Mouse (Mus musculus) testis, adult 2 months (tissue): Measurements from ENCODE around the gene Gm5447. TPM values are rescaled to one million over a fixed set of nuclear protein-coding genes. Genes with fewer than 3 reads are reported as not detected.

ENCODE experiments used
- H3K27ac ChIP-seq: fragments of 200-500 bp; 2 replicates; pipeline ENCODE4 v1.5.1; 2012; ENCODE audit warnings: low read depth, low read length; ENCODE audit not compliant: control insufficient read depth, insufficient read depth
- H3K27me3 ChIP-seq: fragments of 200-500 bp; 2 replicates; pipeline ENCODE4 v1.6.1; 2012; ENCODE audit warnings: mild to moderate bottlenecking, low read length, moderate library complexity; ENCODE audit not compliant: control insufficient read depth, insufficient read depth
- H3K36me3 ChIP-seq: fragments of 200-500 bp; 2 replicates; pipeline ENCODE4 v1.6.1; 2012; ENCODE audit warnings: mild to moderate bottlenecking, low read length; ENCODE audit not compliant: control insufficient read depth, insufficient read depth
- H3K4me1 ChIP-seq: fragments of 200-500 bp; 2 replicates; pipeline ENCODE4 v1.6.1; 2012; ENCODE audit warnings: low read length; ENCODE audit not compliant: control insufficient read depth, insufficient read depth
- H3K4me3 ChIP-seq: fragments of 200-500 bp; 2 replicates; pipeline ENCODE4 v1.5.1; 2012; ENCODE audit warnings: low read depth, mild to moderate bottlenecking, low read length, moderate library complexity, mixed read lengths; ENCODE audit not compliant: control insufficient read depth
- CTCF ChIP-seq: fragments of 200-500 bp; IDR thresholded peaks from 2 replicates; pipeline ENCODE4 v1.5.1; 2012; ENCODE audit warnings: low read depth, mild to moderate bottlenecking, inconsistent platforms, low read length, moderate library complexity; ENCODE audit not compliant: control insufficient read depth, insufficient read depth, insufficient replicate concordance
- POLR2A ChIP-seq: fragments of 200-500 bp; IDR thresholded peaks from 2 replicates; pipeline ENCODE4 v1.6.1; 2012; ENCODE audit warnings: low read depth, mild to moderate bottlenecking, inconsistent platforms, low read length, moderate library complexity; ENCODE audit not compliant: control insufficient read depth
- polyA plus RNA-seq: library from polyadenylated mRNA; depleted of rRNA; stranded (reverse); fragments of >200 nt; gene quantifications from 2 replicates; pipeline ENCODE4 v1.2.3, GENCODE M21; 2012

Gm5447 gene
- polyA plus RNA-seq, 1 experiment, result 0.28 TPM

DNA sequence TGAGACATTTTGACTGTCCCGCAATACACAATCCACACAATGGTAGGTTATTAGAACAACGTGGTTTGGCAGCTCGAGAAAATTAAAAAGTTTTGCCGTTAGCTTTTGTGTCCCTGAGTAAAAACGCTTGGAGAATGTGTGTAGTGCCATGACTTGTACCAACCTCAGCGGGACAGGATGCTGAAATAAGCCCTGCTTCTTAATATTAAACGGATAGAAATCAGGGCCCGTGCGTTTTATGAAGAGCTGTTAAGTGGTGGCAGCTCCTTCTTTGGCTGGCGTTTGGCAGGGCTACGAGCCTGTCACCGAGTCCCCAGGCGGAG, 11.2 kb downstream of the Gm5447 start:
- 0 out of 2 replicates have a peak overlapping the region, but pooled peaks have one; percentile 11 for H3K27ac ChIP-seq
- no peaks in the 10 kb centered on the region for H3K27me3 ChIP-seq
- H3K4me1 ChIP-seq, result peaks cover 2% of the 10 kb centered on the region; the same call in 1 of the 2 replicates
- H3K36me3 ChIP-seq, result no peaks in the 10 kb centered on the region
- H3K4me3 ChIP-seq, result peak overlapping the region; percentile 59
- no peak for TF ChIP-seq POLR2A
- TF ChIP-seq CTCF, result no peak

DNA sequence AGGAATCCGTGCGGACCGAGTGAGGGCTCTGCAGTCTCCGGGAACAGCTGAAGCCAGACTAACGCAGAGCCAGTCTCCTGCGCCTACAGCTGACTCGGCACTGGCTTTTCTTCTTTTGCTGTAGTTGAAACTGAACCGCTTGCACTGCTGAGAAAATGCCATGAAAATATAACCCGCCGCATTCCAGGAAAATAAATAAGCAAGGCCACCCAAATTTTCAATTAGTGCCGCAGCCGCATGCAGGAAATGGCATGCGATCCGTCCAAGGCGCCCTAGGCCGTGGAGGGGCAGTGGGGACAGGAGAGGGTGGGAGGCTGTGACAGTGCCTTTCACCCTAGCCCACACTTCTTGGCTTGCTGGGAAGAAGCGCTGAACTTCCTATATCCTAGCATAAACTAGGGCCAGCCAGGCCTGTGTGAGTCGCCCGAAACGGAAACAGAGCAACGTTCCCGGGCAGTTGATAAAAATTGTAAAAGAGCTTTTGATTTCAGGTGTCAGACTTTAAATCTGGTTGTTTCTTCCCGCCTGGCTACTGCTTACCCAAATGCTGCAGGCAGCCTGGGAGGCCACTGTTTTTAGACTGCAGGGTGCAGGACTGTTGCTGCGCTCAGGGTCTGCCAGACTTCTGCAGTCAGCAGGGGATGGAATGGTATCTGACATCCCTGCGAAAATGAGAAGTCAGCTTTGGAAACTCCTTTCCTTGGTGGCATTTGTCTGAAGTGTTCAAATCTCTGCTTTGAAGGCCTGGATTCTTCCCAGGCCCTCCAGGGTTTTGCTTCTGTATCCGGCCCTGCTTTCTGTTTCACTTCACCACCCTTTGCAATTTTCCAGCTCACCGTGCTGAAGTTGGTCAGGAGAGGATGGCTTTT, 11.8 kb downstream of the Gm5447 start:
- TF ChIP-seq CTCF (no peak), POLR2A (no peak)
- peak overlapping the region; percentile 11; the same call in 1 of the 2 replicates for H3K27ac ChIP-seq

DNA sequence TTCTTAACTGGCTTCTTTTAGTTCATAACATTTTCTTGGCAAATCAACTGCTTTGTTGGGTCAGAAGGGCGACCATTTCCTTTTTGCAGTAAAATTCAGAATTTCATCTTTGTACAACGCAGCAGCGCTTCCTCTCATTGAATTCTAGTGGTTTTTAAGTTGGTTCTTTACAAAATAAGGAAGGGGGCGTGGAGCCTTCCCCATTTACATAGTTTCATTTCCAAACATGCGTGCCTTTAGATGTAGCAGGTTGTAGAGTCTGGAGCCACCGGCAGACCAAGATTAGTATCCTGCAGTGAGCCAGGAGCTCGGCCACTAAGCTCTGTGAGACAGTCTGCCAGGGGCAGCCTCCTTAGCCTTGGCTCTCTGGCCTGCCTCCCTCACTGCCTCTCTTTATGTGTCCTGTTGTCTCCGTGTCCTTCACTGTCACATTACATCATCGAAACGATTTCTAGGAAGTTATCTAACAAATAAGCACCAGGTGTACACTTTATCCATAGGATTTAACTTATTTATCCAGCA, 13.0 kb downstream of the Gm5447 start:
- peaks cover 8% of the 10 kb centered on the region for H3K4me1 ChIP-seq
- no peak for TF ChIP-seq POLR2A
- TF ChIP-seq CTCF, result no peak
- H3K27ac ChIP-seq, result no peak overlapping the region
- H3K4me3 ChIP-seq, result no peak overlapping the region
- H3K36me3 ChIP-seq, result no peaks in the 10 kb centered on the region
- no peaks in the 10 kb centered on the region for H3K27me3 ChIP-seq

More for the DNA sequence above, 11.8 kb downstream of the Gm5447 start:
- peak overlapping the region; percentile 59 for H3K4me3 ChIP-seq
- no peaks in the 10 kb centered on the region for H3K27me3 ChIP-seq
- no peaks in the 10 kb centered on the region for H3K36me3 ChIP-seq
- peaks cover 2% of the 10 kb centered on the region; the same call in 1 of the 2 replicates for H3K4me1 ChIP-seq

DNA sequence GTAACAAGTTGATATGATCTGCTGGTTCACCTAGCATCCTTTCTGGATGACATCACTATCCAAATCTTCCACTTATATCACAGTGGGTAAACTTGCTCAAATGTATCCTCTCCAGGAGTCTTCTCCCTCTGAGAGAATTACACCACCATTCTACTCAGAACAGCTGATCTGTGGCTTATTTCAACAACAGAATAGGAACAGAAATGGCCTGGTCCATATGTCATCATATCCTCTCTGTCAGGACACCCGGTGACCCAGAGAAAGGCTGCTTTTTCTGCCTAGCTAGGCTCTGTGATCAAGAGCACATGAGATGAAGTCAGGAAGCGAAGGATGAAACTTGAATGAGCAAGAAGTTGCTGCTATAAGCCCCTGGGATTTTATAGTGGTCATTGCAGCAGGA, 13.7 kb downstream of the Gm5447 start:
- no peaks in the 10 kb centered on the region for H3K27me3 ChIP-seq
- H3K4me3 ChIP-seq, result no peak overlapping the region
- no peak overlapping the region for H3K27ac ChIP-seq

DNA sequence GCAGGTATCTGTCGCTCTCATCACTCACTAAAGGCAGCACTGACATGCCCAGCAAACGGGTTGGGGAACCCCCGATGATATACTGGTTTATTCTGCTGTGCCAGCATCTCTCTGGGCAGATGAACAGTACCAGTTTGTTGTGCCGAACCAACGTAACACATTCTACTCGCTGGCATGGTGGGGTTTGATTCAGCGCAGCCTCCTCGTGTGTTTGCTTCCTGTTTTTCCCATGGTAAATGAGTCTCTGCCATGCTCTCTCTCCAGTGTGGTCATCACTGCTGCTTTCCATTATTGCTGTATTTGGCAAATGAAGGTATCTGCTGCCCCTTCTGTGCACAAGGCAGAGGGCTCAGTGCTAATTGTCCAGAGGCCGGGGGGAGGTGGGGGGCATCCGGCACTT, 15.7 kb downstream of the Gm5447 start:
- TF ChIP-seq POLR2A (no peak), CTCF (no peak)
- Histone ChIP-seq H3K36me3 (no peaks in the 10 kb centered on the region), H3K4me1 (peaks cover 10% of the 10 kb centered on the region), H3K4me3 (no peak overlapping the region), H3K27ac (no peak overlapping the region), H3K27me3 (no peaks in the 10 kb centered on the region)

More for the DNA sequence above, 13.7 kb downstream of the Gm5447 start:
- Histone ChIP-seq H3K36me3 (no peaks in the 10 kb centered on the region), H3K4me1 (peaks cover 9% of the 10 kb centered on the region)
- TF ChIP-seq POLR2A (no peak), CTCF (no peak)

DNA sequence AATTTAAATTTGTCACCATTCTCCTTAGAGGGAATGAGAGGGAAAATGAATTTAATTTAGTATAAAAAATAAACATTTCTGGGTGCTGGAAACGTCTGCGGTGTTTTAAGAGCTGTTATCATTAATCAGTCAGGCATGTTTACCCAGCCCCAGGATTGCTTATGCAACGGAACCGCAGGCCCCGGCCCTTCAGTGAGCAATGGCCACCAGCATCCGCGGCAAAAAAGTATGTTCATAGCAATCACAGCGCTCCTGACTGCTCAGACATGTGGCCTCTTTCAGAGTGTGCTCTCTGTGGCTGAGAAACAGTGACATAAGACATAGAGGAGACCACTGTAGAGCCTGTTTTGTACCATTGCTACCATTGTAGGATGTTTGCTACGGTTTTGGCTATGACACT, 16.2 kb downstream of the Gm5447 start:
- H3K27me3 ChIP-seq, result no peaks in the 10 kb centered on the region
- peaks cover 10% of the 10 kb centered on the region for H3K4me1 ChIP-seq
- H3K27ac ChIP-seq, result no peak overlapping the region
- no peaks in the 10 kb centered on the region for H3K36me3 ChIP-seq
- H3K4me3 ChIP-seq, result no peak overlapping the region
- TF ChIP-seq CTCF (no peak), POLR2A (no peak)

DNA sequence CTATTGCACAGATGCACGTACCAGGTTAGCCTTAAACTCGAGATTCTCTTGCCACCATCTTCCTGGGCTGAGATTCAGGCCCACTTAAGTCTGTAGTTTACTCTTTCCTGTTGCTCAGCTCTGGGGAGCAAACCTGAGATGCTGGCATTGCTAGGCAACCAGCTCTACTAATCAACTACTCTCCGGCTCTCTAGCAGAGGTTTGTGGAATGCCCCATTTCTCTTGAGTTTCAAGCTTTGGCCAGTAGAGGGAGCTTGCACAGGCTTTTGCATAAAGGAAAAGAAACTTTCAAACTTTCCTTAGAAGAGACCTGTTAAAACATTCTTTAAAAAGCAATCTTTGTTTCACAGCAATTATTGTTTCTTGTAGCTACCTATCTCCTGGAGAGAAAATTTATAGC, 19.8 kb downstream of the Gm5447 start:
- Histone ChIP-seq H3K4me1 (peaks cover 8% of the 10 kb centered on the region), H3K4me3 (no peak overlapping the region), H3K27me3 (no peaks in the 10 kb centered on the region), H3K36me3 (no peaks in the 10 kb centered on the region), H3K27ac (no peak overlapping the region)
- no peak for TF ChIP-seq POLR2A
- no peak for TF ChIP-seq CTCF

DNA sequence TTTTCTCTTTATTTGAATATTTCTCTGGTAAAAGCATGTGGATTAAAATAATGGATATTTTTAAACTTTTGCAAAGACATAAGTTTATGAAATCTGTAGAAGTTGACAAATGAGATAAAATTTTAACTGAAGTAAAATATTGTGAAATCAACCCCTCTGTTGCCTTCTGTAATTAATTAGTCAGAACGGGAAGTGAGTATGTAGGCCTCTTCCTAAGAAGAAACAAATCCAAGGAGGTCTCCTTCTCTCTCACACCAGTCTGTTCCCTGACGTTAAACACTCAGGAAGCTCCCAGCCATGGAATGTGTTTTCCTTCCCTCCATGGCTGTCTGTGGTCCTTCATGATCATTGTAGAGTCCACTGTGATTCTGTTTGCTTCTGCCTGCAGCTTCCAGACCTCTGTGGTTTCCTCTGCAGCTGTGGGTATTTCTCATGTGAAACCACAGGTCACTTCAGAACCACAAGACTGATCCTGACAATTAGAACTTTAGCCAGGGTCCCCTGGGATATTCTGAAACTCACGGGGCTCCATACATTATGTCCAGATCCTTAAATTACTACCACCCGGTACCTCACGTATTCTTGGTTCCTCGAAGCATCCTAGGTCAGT, 20.4 kb downstream of the Gm5447 start:
- Histone ChIP-seq H3K4me3 (no peak overlapping the region), H3K36me3 (no peaks in the 10 kb centered on the region), H3K4me1 (peaks cover 8% of the 10 kb centered on the region), H3K27me3 (no peaks in the 10 kb centered on the region), H3K27ac (no peak overlapping the region)
- no peak for TF ChIP-seq CTCF
- TF ChIP-seq POLR2A, result no peak
